Mouse (Mus musculus) G1E (cell line): ENCODE results near the gene Cflar.
"Not testable (repeated sequence)": the region's sequence is repeated elsewhere in the genome, so short reads cannot be mapped to it uniquely, and the experiment has no call there.

Source experiments
- CTCF ChIP-seq: IDR thresholded peaks from 2 replicates; pipeline ENCODE4 v1.5.1; 2012; ENCODE audit warnings: low read depth, low read length, inconsistent platforms, mixed read lengths
- GATA1 ChIP-seq: IDR thresholded peaks from 2 replicates; pipeline ENCODE4 v1.6.1; 2012; ENCODE audit warnings: borderline replicate concordance, low read length, inconsistent platforms, mixed read lengths
- TAL1 ChIP-seq: conservative IDR thresholded peaks from 2 replicates; pipeline ENCODE4 v1.6.1; 2012; ENCODE audit warnings: low read depth, low read length, inconsistent platforms, mixed read lengths

- not testable (repeated sequence) for TF ChIP-seq TAL1, GATA1, CTCF
These were observed 20.3 kb upstream of the Cflar start for GRCm38 (mm10) chr1:58690834-58691488.
